Mouse (Mus musculus) bone marrow, adult 2 months (tissue): Measurements from ENCODE around the gene Cx3cr1. TPM values are rescaled to one million over a fixed set of nuclear protein-coding genes. Genes with fewer than 3 reads are reported as not detected.
A peak's percentile ranks its signal among the peaks of the same experiment; 100 is the strongest.

Source experiments
- H3K27ac ChIP-seq: fragments of 200-500 bp; 2 replicates; pipeline ENCODE4 v1.5.1; 2012; ENCODE audit warnings: low read depth, mild to moderate bottlenecking, control low read depth, inconsistent platforms, low read length; ENCODE audit not compliant: control insufficient read depth, poor library complexity, insufficient read depth
- H3K4me1 ChIP-seq: fragments of 200-500 bp; 2 replicates; pipeline ENCODE4 v1.6.1; 2011; ENCODE audit warnings: low read length; ENCODE audit not compliant: control insufficient read depth, insufficient read depth
- H3K4me3 ChIP-seq: fragments of 200-500 bp; replicated peaks from 2 replicates; pipeline ENCODE3; 2011; ENCODE audit warnings: mild to moderate bottlenecking, low read depth, low read length, control low read depth; ENCODE audit not compliant: control insufficient read depth
- CTCF ChIP-seq: fragments of 200-500 bp; IDR thresholded peaks from 2 replicates; pipeline ENCODE4 v1.5.1; 2011; ENCODE audit warnings: low read length, control low read depth; ENCODE audit not compliant: control insufficient read depth, insufficient read depth
- POLR2A ChIP-seq: fragments of 200-500 bp; IDR thresholded peaks from 2 replicates; pipeline ENCODE4 v1.6.1; 2011; ENCODE audit warnings: low read depth, mild to moderate bottlenecking, control low read depth, low read length, borderline replicate concordance; ENCODE audit not compliant: control insufficient read depth
- WGBS: fragments of 180-500 bp; shearing (Covaris S2); methylation state at CpG from one replicate; pipeline ENCODE4 v1.1.7; 2018; 5-methylcytosine and 5-hydroxymethylcytosine counted together
- polyA plus RNA-seq: library from polyadenylated mRNA; stranded (reverse); fragments of >200 nt; gene quantifications from 2 replicates; pipeline ENCODE4 v1.2.4, GENCODE M21; 2011; ENCODE audit warnings: low replicate concordance; ENCODE audit not compliant: missing spikeins, insufficient read depth, insufficient read length

The Cx3cr1 gene
- polyA plus RNA-seq, 1 experiment: 2.7 TPM

DNA sequence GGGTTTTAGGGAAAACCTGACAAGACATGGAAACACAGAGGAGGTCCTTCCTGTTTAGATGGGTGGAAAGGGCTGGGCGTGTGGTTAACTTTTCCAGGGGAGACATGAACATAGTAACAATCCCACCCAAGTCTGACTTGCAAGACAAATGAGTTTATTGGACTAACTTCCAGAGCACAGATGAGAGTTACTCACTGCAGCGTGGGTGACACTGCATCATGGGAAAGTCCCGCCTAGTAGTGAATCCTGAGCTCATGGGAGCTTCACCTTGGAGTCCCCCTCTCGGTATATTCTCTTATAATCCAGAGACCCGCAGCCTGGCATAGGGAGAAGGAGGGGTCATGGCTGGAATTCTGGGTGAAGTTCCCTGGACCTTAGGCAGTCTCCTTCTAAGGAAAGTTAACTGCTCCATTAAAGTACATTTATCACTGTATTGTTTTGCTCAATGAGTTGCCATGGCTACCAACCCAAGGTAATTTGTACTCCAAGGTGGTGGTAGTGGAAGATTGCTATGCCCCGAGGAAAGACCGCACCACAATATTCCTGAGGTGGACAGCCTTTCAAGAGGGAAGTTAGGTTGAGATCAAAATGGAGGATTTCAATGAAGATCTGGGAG is 60.3 kb downstream of the Cx3cr1 start:
- Histone ChIP-seq H3K4me1 (no peaks in the 10 kb centered on the region; the same call in 1 of the 2 replicates), H3K4me3 (no peak overlapping the region), H3K27ac (no peak overlapping the region)
- 76% methylated on average over 7 of the region's 7 CpGs for WGBS
- TF ChIP-seq CTCF (no peak), POLR2A (no peak)

DNA sequence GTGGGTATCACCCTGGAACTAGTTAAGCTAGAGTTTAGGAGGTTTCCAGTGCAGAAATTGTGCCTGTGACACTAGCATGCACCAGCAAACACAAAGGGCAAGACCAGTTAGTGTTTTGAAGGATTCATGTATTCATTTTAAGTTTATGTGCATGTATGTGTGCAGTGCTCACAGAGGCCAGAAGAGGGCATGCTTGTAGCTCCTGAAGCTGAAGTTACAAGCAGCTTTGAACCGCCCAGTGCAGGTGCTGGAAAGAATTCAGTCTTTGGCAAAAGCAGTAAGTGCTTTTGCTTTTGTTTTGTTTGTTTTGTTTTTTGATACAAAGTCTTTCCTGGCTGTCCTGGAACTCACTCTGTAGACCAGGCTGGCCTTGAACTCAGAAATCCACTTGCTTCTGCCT is 61.8 kb downstream of the Cx3cr1 start:
- TF ChIP-seq POLR2A: no peak
- TF ChIP-seq CTCF: no peak
- H3K4me1 ChIP-seq: no peaks in the 10 kb centered on the region; the same call in 1 of the 2 replicates
- 77% methylated on average over 1 of the region's 1 CpGs for WGBS

DNA sequence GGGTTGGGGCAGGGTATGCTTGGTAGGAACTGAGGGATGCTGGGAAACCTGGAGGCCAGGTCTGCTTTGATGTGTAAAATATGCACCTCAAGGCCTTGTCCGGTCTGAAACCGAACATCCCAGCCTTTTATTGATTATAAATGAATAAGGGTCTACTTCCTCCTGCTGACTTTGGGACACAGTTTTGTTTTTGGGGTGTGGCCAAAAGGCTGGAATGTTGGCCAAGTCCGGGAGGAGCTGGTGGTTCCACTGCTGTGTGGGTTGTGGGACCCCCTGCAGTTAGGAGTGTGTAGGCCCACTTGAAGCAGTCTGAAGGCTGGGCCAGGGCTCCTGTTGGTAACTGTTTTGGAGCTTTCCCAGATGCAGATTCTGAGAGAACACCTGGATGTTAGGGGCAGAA is 63.7 kb downstream of the Cx3cr1 start:
- TF ChIP-seq POLR2A: no peak
- TF ChIP-seq CTCF: no peak
- Histone ChIP-seq H3K4me3 (no peak overlapping the region), H3K4me1 (no peaks in the 10 kb centered on the region; the same call in 1 of the 2 replicates), H3K27ac (no peak overlapping the region)
- WGBS: 83% methylated on average over 3 of the region's 3 CpGs

More for the DNA sequence above, 61.8 kb downstream of the Cx3cr1 start:
- Histone ChIP-seq H3K27ac (no peak overlapping the region), H3K4me3 (no peak overlapping the region)

GRCm38 (mm10) chr9:120002893-120003292 is 66.8 kb downstream of the Cx3cr1 start:
- TF ChIP-seq POLR2A: no peak
- WGBS: 69% methylated on average over 5 of the region's 5 CpGs
- H3K4me1 ChIP-seq: no peaks in the 10 kb centered on the region; the same call in 1 of the 2 replicates
- no peak overlapping the region for H3K27ac ChIP-seq
- no peak overlapping the region for H3K4me3 ChIP-seq

DNA sequence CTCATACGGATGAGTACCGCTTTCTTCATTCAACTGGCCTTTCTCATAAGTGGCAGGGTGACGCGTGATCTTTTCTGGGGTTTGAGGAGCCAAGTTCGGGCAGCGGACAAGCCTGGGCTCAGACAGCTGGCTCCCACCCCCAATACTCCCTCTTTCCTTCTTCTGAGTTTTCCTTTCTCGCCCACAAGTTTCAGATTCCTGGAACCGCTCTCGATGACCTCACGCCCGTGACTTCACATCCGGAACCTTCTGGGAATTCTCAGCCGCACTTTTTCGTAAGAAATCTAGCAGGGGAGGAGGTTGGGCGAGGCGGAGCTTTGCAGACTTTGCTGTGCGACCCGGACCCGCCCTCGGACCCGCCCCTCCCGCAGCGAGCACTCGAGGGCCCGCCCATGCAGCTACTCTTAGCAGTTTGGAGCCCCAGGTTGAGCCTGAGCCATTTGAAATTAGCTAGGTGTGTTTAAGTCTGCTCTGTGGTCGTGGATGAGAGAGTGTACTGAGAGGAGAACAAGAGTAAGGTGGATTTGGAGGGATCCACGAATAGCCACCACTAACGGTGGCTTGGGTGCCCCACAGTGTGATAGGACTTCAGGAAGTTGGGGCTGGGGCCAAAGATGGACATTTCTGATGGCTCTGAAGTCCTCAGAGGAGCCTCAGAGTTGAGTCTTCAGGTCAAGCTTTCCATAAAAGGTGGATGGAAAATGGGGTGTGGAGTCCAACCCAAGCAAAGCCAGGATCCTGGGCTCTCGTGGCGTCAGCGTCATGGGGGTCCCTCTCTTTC is 67.5 kb downstream of the Cx3cr1 start:
- TF ChIP-seq CTCF (no peak), POLR2A (no peak)
- no peaks in the 10 kb centered on the region; the same call in 1 of the 2 replicates for H3K4me1 ChIP-seq
- peak overlapping the region; percentile 46; the same call in 1 of the 2 replicates for H3K27ac ChIP-seq
- 8% methylated on average over 31 of the region's 31 CpGs for WGBS
- H3K4me3 ChIP-seq: peak overlapping the region; percentile 62

DNA sequence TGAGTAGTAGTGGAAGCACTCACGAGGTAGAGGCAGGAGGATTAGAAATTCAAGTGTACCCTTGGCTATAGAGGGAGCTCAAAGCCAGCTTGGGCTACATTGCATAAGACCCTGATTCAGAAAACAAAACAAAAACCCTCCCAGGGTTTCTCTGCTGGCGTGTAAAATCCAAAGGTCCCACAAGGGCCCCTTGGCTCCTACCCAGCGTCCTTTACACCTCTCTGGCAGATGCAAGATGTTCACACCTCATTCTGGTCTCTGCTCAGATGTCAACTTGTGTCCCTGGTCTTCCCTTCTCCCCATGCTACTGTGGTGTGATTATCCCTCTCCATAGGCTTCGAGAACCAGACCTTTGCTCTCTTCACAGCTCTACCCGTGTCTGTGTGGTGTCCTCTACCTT is 68.9 kb downstream of the Cx3cr1 start:
- H3K4me1 ChIP-seq: no peaks in the 10 kb centered on the region; the same call in 1 of the 2 replicates
- H3K4me3 ChIP-seq: no peak overlapping the region
- 56% methylated on average over 5 of the region's 5 CpGs for WGBS
- H3K27ac ChIP-seq: no peak overlapping the region; the same call in 1 of the 2 replicates
- TF ChIP-seq POLR2A (no peak), CTCF (no peak)

DNA sequence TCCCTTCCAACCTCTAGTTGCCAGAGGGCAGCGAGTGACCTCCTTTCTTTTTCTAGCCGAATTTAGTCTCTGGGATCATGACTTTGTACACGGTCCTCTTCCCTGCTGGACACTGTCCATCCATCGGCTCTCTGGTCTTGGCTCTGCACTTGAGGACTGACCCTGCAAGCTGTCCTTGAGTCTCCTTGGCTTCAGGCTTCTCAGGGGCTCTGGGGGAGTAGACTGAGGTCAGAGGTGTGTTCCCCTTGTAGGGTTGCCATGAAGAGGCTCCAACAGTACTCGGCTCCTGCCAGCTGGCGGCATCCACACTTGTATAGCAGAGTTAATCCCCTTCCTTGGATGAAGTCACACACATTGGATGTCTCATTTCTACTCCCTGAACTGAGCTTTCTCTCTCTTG is 70.0 kb downstream of the Cx3cr1 start:
- Histone ChIP-seq H3K4me3 (no peak overlapping the region), H3K4me1 (no peaks in the 10 kb centered on the region; the same call in 1 of the 2 replicates), H3K27ac (no peak overlapping the region)
- 81% methylated on average over 6 of the region's 6 CpGs for WGBS
- TF ChIP-seq POLR2A: no peak
- no peak for TF ChIP-seq CTCF

DNA sequence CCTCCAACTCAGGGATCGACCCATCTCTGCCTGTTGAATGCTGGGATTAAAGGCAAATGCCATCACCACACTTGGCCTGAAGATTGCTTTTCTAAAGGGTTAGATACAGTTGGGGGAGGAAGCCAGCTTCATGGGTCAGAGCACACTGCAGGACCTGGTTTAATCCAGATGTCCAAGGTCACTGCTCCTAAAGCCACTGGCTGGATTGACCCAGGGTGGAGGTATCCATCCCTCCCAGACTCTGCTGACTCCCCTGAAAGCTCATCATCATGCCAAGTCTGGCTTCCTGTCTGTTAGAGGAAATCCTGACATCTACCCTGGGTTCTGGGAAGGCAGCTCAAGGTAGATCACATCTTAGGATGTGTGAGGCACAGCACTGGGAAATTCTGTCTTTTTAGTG is 70.9 kb downstream of the Cx3cr1 start:
- 67% methylated on average over 1 of the region's 1 CpGs for WGBS
- no peak for TF ChIP-seq CTCF

More for the DNA sequence above, 70.9 kb downstream of the Cx3cr1 start:
- H3K27ac ChIP-seq: no peak overlapping the region
- peaks cover 2% of the 10 kb centered on the region; the same call in 1 of the 2 replicates for H3K4me1 ChIP-seq
- no peak overlapping the region for H3K4me3 ChIP-seq
